Mouse (Mus musculus): Measurements from ENCODE around the gene Nhsl1.

GRCm38 (mm10) chr10:18463071-18463841, 144.5 kb downstream of the Nhsl1 start:
- TF ChIP-seq CTCF (IDR thresholded peaks at IDR 0.05; ENCODE audit: extremely low read depth, insufficient read depth, insufficient read length, insufficient replicate concordance) (no peak), POLR2A (IDR thresholded peaks at IDR 0.05; ENCODE audit: low read depth, low read length) (no peak)
